Mouse (Mus musculus): ENCODE results near the gene Otc. TPM values are rescaled to one million over a fixed set of nuclear protein-coding genes. Genes with fewer than 3 reads are reported as not detected.

Gene Otc
- total RNA-seq, 4 experiments from 2014 or later, result 0.26 to 0.27 TPM; not detected in 2

Other genes with a start within 250 kb of the Otc start
- 1 to 10 TPM; 4.0 to 6.4 (median 4.6) TPM for gene Srpx, start 134.6 kb upstream of the Otc start, total RNA-seq (2022)
- gene Rpgr, start 35.4 kb upstream of the Otc start, total RNA-seq (2022), result 1 to 10 TPM; 4.8 to 9.8 (median 6.8) TPM
- gene Tspan7, start 232.9 kb downstream of the Otc start, total RNA-seq (2022), result 10 to 100 TPM; 75.8 to 92.0 (median 87.0) TPM